Mouse (Mus musculus) embryonic facial prominence, embryonic 14.5 days (tissue): Measurements from ENCODE around the gene Tbc1d5. TPM values are rescaled to one million over a fixed set of nuclear protein-coding genes. Genes with fewer than 3 reads are reported as not detected.
A peak's percentile ranks its signal among the peaks of the same experiment; 100 is the strongest.

ENCODE experiments used
- ATAC-seq: fragments of 200-750 bp; cut with Nextera tagmentation; 2 replicates; pipeline ENCODE4 v1.8.0; 2017; ENCODE audit warnings: low read depth, moderate number of reproducible peaks, moderate TSS enrichment
- DNase-seq: peaks from one replicate; pipeline ENCODE4 v3.0.0-alpha.2; 2015; ENCODE audit warnings: low spot score
- H3K27ac ChIP-seq: fragments of 300-500 bp; sonication (generic); replicated peaks from 2 replicates; pipeline ENCODE4 v1.5.1; 2014; ENCODE audit warnings: low read depth, mild to moderate bottlenecking, low read length, moderate library complexity
- H3K27me3 ChIP-seq: fragments of 300-500 bp; sonication (generic); replicated peaks from 2 replicates; pipeline ENCODE4 v1.6.1; 2014; ENCODE audit warnings: low read length; ENCODE audit not compliant: control insufficient read depth, insufficient read depth
- H3K36me3 ChIP-seq: fragments of 300-500 bp; sonication (generic); 2 replicates; pipeline ENCODE4 v1.6.1; 2014; ENCODE audit warnings: low read length, mixed read lengths; ENCODE audit not compliant: control insufficient read depth, insufficient read depth
- H3K4me1 ChIP-seq: fragments of 300-500 bp; sonication (generic); 2 replicates; pipeline ENCODE4 v1.6.1; 2014; ENCODE audit warnings: antibody characterized with exemption, low read length; ENCODE audit not compliant: control insufficient read depth, insufficient read depth
- H3K4me2 ChIP-seq: fragments of 300-500 bp; sonication (generic); 2 replicates; pipeline ENCODE4 v1.6.1; 2014; ENCODE audit warnings: low read depth, mild to moderate bottlenecking, low read length, moderate library complexity, mixed read lengths
- H3K4me3 ChIP-seq: fragments of 300-500 bp; sonication (generic); 2 replicates; pipeline ENCODE4 v1.5.1; 2014; ENCODE audit warnings: low read depth, mild to moderate bottlenecking, low read length
- H3K9ac ChIP-seq: fragments of 300-500 bp; sonication (generic); 2 replicates; pipeline ENCODE4 v1.6.1; 2014; ENCODE audit warnings: low read depth, mild to moderate bottlenecking, low read length, moderate library complexity, mixed read lengths
- H3K9me3 ChIP-seq: fragments of 300-500 bp; sonication (generic); 2 replicates; pipeline ENCODE4 v1.6.1; 2016; ENCODE audit warnings: low read length; ENCODE audit not compliant: control insufficient read depth
- WGBS: fragments of 180-500 bp; shearing (Covaris S2); extraction: QIAGEN DNeasy Blood & Tissue Kit; methylation state at CpG from one replicate; pipeline ENCODE4 v1.1.7; 2014; 5-methylcytosine and 5-hydroxymethylcytosine counted together
- polyA plus RNA-seq: library from polyadenylated mRNA; unstranded; fragments of >200 nt; fragmentation: Nextera tagmentation; extraction: Ambion mirVana; gene quantifications from 2 replicates; pipeline ENCODE4 v1.2.1, GENCODE M21; 2014

Gene Tbc1d5
- polyA plus RNA-seq, 1 experiment from 2014 or later = 11.6 TPM

DNA sequence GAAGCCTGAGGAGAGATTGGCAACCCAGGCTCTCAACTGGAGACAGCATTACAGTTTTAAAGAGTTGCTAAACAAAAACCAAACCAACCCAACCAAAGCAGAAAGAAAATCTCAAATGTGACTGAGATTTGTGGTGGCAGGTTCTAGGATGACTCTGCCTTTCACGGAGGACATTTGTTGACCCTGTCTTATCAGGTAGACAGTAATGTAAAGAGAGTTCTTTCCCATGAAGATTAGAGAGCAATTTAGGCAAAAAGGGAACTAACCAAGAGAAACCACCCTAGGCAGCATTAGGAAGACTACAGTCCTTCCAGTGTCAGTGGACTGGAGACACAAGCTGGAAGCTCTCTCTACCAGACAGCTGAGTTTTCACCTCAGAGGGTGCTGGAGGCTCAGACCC lies 438.3 kb downstream of the Tbc1d5 start:
- ATAC-seq = no peak
- Histone ChIP-seq H3K9ac (no peak overlapping the region), H3K4me1 (no peaks in the 10 kb centered on the region), H3K4me2 (no peak overlapping the region), H3K27me3 (no peaks in the 10 kb centered on the region), H3K36me3 (no peaks in the 10 kb centered on the region), H3K9me3 (no peaks in the 10 kb centered on the region), H3K27ac (no peak overlapping the region), H3K4me3 (no peak overlapping the region)
- DNase-seq = no peak
- 89% methylated on average over 1 of the region's 1 CpGs for WGBS

DNA sequence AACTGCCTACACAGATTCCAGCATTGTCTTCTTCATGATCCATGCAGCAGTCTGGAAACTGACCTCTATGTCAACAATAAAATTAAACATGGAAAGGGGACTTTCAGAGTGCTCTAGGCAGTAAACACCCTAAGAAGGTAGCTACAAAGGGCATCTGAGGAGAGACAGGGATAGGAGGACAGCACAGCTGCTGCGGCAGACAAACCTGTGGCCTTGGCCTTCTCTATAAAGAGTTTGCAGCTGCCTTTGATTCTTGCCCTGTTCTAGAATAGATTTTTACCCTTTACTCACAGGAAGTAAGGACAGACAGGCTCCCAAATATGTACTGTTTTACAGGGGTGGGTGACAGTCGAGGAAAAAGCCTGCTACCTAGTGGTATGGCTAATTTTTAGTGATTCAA lies 440.7 kb downstream of the Tbc1d5 start:
- ATAC-seq (no peak), DNase-seq (no peak)
- Histone ChIP-seq H3K4me1 (no peaks in the 10 kb centered on the region), H3K9me3 (no peaks in the 10 kb centered on the region), H3K27ac (no peak overlapping the region), H3K9ac (no peak overlapping the region), H3K36me3 (no peaks in the 10 kb centered on the region), H3K4me3 (no peak overlapping the region), H3K27me3 (no peaks in the 10 kb centered on the region), H3K4me2 (no peak overlapping the region)
- 76% methylated on average over 2 of the region's 2 CpGs for WGBS

DNA sequence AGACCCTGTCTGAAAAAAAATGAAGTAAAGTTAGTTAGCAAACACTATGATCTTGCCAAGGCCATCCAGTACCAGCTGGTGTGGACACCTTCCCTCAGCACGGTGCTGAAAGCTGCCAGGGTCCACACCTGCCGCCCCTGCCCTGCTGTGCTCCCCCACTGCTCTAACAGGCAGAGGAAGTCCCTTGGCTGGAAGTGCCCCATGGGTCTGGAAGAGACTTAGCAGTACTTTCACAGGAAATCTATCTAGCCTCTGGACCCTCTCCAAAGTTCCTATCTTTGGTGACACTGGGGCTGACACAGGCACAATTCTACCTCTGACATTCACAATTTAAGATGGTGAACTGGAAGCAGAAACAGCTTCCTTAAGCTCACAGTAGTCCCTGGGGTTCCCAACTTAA lies 442.1 kb downstream of the Tbc1d5 start:
- no peak overlapping the region for H3K4me2 ChIP-seq
- no peaks in the 10 kb centered on the region for H3K36me3 ChIP-seq
- 58% methylated on average over 2 of the region's 2 CpGs for WGBS

GRCm38 (mm10) chr17:50735955-50736533 lies 443.1 kb downstream of the Tbc1d5 start:
- DNase-seq (peak; percentile 3), ATAC-seq (0 out of 2 replicates have a peak, but pooled peaks have one; percentile 16)
- no peak overlapping the region for H3K4me3 ChIP-seq
- H3K36me3 ChIP-seq = no peaks in the 10 kb centered on the region
- no peaks in the 10 kb centered on the region for H3K4me1 ChIP-seq
- H3K4me2 ChIP-seq = no peak overlapping the region
- no peak overlapping the region for H3K9ac ChIP-seq
- no peak overlapping the region for H3K27ac ChIP-seq
- H3K9me3 ChIP-seq = no peaks in the 10 kb centered on the region
- no peaks in the 10 kb centered on the region for H3K27me3 ChIP-seq
- WGBS = 55% methylated on average over 8 of the region's 8 CpGs

More for the DNA sequence above, 442.1 kb downstream of the Tbc1d5 start:
- ATAC-seq (no peak), DNase-seq (no peak)
- no peak overlapping the region for H3K9ac ChIP-seq
- no peaks in the 10 kb centered on the region for H3K4me1 ChIP-seq
- no peaks in the 10 kb centered on the region for H3K27me3 ChIP-seq
- no peak overlapping the region for H3K27ac ChIP-seq
- no peak overlapping the region for H3K4me3 ChIP-seq
- no peaks in the 10 kb centered on the region for H3K9me3 ChIP-seq

DNA sequence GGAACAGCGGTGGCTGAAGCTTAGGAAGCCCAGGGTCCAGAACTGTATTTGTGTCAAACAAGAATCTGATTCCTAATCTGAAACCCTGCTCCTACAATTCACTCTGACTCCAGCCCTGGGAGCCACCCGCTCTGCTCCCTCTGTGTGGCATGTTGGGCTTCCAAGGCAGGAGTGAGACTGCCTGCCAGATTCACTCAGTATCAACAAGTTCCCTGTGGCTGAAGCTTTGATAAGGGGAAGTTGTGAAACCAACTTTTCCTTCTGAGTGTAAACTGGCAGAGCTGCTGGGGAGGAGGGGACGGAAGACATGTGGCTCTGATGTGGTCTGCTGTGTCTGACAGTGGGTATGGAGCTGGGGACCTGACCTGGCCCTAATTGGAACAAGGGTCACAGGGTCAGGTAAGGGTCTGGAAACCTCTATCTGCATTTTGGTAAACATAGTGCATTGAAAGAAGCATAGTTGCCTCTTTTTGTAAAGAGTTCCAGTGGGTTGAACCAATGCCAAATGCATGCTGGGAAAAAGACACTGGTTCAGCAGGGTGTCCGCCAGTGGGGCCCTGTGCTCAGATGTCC lies 443.7 kb downstream of the Tbc1d5 start:
- DNase-seq (peak; percentile 38), ATAC-seq (no peak)
- Histone ChIP-seq H3K4me3 (no peak overlapping the region), H3K36me3 (no peaks in the 10 kb centered on the region), H3K9ac (no peak overlapping the region), H3K4me2 (no peak overlapping the region), H3K27ac (no peak overlapping the region), H3K27me3 (no peaks in the 10 kb centered on the region), H3K4me1 (no peaks in the 10 kb centered on the region), H3K9me3 (no peaks in the 10 kb centered on the region)
- WGBS = 78% methylated on average over 4 of the region's 4 CpGs

DNA sequence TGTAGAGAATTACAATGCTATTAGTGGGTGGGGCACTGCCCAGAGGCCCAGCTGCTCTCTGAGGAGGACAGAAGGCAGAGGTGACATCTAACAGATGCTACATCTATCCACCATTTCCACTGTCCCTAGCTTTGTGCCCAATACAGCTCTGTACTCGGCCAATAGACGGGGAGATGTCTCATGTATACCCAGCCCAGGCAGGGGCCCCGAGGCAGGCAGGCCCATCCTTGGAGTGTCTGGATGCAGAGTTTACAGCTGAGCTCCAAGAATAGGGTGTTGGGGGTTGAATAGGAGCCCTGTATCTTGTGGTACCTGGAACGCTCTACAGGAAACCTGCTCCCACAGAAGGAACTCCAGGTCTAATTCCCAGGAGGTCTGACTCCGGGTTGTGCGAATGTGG lies 444.4 kb downstream of the Tbc1d5 start:
- Histone ChIP-seq H3K27me3 (no peaks in the 10 kb centered on the region), H3K4me1 (no peaks in the 10 kb centered on the region), H3K4me3 (no peak overlapping the region), H3K27ac (no peak overlapping the region), H3K36me3 (no peaks in the 10 kb centered on the region), H3K9ac (no peak overlapping the region), H3K9me3 (no peaks in the 10 kb centered on the region), H3K4me2 (no peak overlapping the region)
- 82% methylated on average over 6 of the region's 6 CpGs for WGBS
- DNase-seq = no peak
- ATAC-seq = no peak

DNA sequence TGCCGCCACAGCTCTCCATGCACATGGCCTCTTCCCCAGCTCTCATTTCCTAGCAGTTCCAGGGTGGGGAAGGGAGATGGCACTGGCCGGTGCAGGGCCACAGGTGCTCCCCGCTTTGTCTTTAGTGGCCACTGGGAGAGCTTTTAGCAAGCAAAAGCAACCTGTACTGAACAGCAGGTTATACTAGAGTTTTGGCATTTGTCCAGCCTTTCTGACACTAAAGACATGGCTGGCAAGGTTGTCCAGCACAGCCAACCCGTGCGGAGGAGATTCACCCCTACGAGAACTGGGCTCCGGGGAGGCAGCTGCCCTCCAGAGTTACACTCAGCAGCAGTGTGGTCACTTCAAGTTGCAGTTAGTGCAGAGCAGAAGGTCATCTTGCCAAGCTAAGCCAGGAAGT lies 445.8 kb downstream of the Tbc1d5 start:
- ATAC-seq (no peak), DNase-seq (no peak)
- Histone ChIP-seq H3K9me3 (no peaks in the 10 kb centered on the region), H3K4me3 (no peak overlapping the region), H3K27ac (no peak overlapping the region), H3K27me3 (no peaks in the 10 kb centered on the region), H3K36me3 (no peaks in the 10 kb centered on the region), H3K9ac (no peak overlapping the region), H3K4me1 (no peaks in the 10 kb centered on the region), H3K4me2 (no peak overlapping the region)
- 92% methylated on average over 7 of the region's 7 CpGs for WGBS

- Histone ChIP-seq H3K9ac (no peak overlapping the region), H3K9me3 (no peaks in the 10 kb centered on the region), H3K4me2 (no peak overlapping the region), H3K27me3 (no peaks in the 10 kb centered on the region), H3K36me3 (no peaks in the 10 kb centered on the region), H3K4me3 (no peak overlapping the region), H3K27ac (no peak overlapping the region), H3K4me1 (no peaks in the 10 kb centered on the region)
- no peak for DNase-seq
- WGBS = 89% methylated on average over 5 of the region's 5 CpGs
- no peak for ATAC-seq
Observed at GRCm38 (mm10) chr17:50731876-50732275, 447.3 kb downstream of the Tbc1d5 start.

- Histone ChIP-seq H3K4me3 (no peak overlapping the region), H3K9me3 (no peaks in the 10 kb centered on the region), H3K4me1 (no peaks in the 10 kb centered on the region), H3K9ac (no peak overlapping the region), H3K4me2 (no peak overlapping the region), H3K27me3 (no peaks in the 10 kb centered on the region), H3K27ac (no peak overlapping the region), H3K36me3 (no peaks in the 10 kb centered on the region)
- ATAC-seq (no peak), DNase-seq (no peak)
- WGBS = 73% methylated on average over 2 of the region's 2 CpGs
Observed at GRCm38 (mm10) chr17:50730896-50731295, 448.3 kb downstream of the Tbc1d5 start.
